Mouse (Mus musculus) effector memory CD4-positive, alpha-beta T cell, adult 7 months (primary cell): ENCODE measurements around the gene Spdl1. TPM values are rescaled to one million over a fixed set of nuclear protein-coding genes. Genes with fewer than 3 reads are reported as not detected.

ENCODE experiments used
- polyA plus RNA-seq: library from polyadenylated mRNA; unstranded; fragments of 100-300 nt; shearing (Covaris generic); gene quantifications from one replicate; pipeline ENCODE4 v1.2.1, GENCODE M21; 2017

Spdl1 gene
- polyA plus RNA-seq: 3.5 TPM

DNA sequence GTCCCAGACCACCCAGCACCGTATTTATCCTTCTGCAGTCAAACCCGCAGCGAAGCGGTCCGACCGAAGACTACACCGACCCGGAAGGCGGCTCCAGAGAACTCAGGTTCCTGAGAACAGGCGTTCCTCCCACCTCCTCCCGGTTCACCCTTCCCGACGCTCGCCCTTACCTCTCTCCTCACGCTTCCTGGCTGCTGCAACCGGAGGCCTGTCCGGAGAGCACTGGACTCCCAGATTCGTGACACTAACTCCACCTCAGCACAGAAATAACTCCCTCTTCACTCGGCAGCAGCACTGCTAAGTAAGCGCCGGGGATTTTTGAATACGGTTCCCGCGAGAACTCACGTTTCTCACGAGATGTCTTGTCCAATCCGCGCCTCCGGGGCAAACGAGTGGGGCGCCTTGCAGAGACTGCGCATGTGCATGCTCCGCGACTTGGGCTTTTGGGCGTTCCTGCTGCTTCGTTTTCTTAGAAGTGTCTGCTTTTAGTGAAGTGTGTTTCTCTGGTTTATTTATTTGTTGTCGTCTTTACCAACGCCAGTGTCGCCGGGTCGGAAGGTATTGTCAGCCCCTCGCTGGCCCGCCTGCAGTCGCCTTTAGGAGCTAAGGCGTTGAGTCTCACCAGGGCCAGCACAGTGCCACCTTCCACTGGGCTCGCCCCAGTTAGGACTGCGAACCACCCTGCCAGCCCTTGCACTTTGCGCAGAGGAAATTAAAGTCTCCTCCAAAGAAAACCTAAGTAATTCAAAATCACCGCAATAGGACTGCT, at the start of gene Spdl1:
Gene Spdl1 (minus strand): TSS at position 324 of the 769 bp plus-strand sequence.

DNA sequence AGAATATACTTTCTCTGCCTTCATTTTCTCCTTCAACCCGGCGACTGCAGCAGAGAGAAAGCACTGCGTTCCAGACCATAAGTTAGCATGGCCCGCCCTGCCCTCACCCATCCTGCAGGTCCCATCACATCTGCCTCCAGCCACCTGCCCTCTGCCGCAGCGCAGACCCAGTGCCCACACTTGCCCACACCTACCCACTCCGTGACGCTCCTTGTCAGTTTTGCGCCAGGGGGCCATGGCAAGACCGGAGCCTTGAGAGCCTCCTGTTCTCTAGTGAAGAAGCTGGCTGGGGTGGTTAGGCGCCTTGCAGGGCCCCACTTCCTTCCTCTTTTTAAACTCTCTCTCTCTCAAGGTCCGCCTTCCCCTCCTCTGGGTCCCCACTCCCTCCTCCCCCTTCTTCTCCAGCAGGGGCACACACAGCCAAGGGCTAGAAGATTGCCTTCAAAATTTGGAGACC, 49.8 kb downstream of the Spdl1 start, which contains the start of gene Dock2:
Gene Dock2 (minus strand): TSS at position 306 of the 457 bp plus-strand sequence.

Other genes with a start within 250 kb of the Spdl1 start
- gene Dock2, start 49.7 kb downstream of the Spdl1 start, polyA plus RNA-seq: 579 TPM